Mouse (Mus musculus) cerebellum, adult 2 months (tissue): ENCODE results near the gene Slc1a2.

ENCODE experiments used
- CTCF ChIP-seq: fragments of 200-500 bp; IDR thresholded peaks from 2 replicates; pipeline ENCODE4 v1.5.1; 2011; ENCODE audit warnings: low read depth, mild to moderate bottlenecking, control low read depth, low read length, moderate library complexity, borderline replicate concordance; ENCODE audit not compliant: insufficient read depth
- POLR2A ChIP-seq: fragments of 200-500 bp; IDR thresholded peaks from 2 replicates; pipeline ENCODE4 v1.6.1; 2011; ENCODE audit warnings: low read length, control low read depth, borderline replicate concordance; ENCODE audit not compliant: insufficient read depth

DNA sequence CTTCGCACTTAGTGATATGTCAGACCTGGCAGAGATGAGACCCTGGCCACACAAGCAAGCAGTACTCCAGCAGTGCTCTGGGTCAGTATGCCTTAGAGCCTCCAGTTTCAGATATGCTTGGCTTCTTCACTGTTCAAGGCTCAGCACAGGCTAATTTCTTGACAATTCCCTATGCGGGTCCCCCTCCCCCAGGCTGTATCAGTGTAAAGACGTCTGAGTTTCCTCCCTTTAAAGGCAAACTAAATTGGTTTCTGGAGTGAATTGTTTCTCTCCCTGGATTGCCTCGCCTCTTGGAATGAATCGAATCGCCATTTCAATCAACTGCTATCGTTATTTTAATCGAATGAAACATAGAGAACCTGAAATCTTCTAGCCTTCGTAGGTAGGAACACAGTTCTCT, 4.5 kb downstream of the Slc1a2 start:
- TF ChIP-seq POLR2A: no peak
- TF ChIP-seq CTCF: no peak
